Mouse (Mus musculus) intestine, postnatal 0 days (tissue): ENCODE measurements around the gene 9530053A07Rik. TPM values are rescaled to one million over a fixed set of nuclear protein-coding genes. Genes with fewer than 3 reads are reported as not detected.

Experiments
- ATAC-seq: fragments of 200-750 bp; cut with Nextera tagmentation; 2 replicates; pipeline ENCODE4 v1.8.0; 2017; ENCODE audit warnings: mild to moderate bottlenecking, moderate TSS enrichment, moderate library complexity
- H3K27ac ChIP-seq: fragments of 300-500 bp; sonication (generic); 2 replicates; pipeline ENCODE4 v1.5.1; 2014; ENCODE audit warnings: mild to moderate bottlenecking, low read depth, low read length, moderate library complexity
- H3K27me3 ChIP-seq: fragments of 300-500 bp; sonication (generic); replicated peaks from 2 replicates; pipeline ENCODE4 v1.6.1; 2014; ENCODE audit warnings: low read length, mixed read lengths; ENCODE audit not compliant: control insufficient read depth, insufficient read depth
- H3K36me3 ChIP-seq: fragments of 300-500 bp; sonication (generic); 2 replicates; pipeline ENCODE4 v1.6.1; 2014; ENCODE audit warnings: mild to moderate bottlenecking, moderate library complexity; ENCODE audit not compliant: control insufficient read depth, insufficient read depth
- H3K4me1 ChIP-seq: fragments of 300-500 bp; sonication (generic); replicated peaks from 2 replicates; pipeline ENCODE4 v1.6.1; 2014; ENCODE audit warnings: antibody characterized with exemption, low read length, mixed read lengths; ENCODE audit not compliant: control insufficient read depth, insufficient read depth
- H3K4me2 ChIP-seq: fragments of 300-500 bp; sonication (generic); replicated peaks from 2 replicates; pipeline ENCODE4 v1.6.1; 2014; ENCODE audit warnings: low read depth, mild to moderate bottlenecking, moderate library complexity
- H3K4me3 ChIP-seq: fragments of 300-500 bp; sonication (generic); 2 replicates; pipeline ENCODE4 v1.5.1; 2014; ENCODE audit warnings: low read depth, low read length
- H3K9ac ChIP-seq: fragments of 300-500 bp; sonication (generic); 2 replicates; pipeline ENCODE4 v1.6.1; 2014; ENCODE audit warnings: mild to moderate bottlenecking, low read depth, low read length
- H3K9me3 ChIP-seq: fragments of 300-500 bp; sonication (generic); 2 replicates; pipeline ENCODE4 v1.6.1; 2016; ENCODE audit warnings: mixed run types; ENCODE audit not compliant: control insufficient read depth
- CTCF ChIP-seq: sonication (generic); IDR thresholded peaks from 2 replicates; pipeline ENCODE4 v1.5.1; 2016; ENCODE audit warnings: low read depth, mild to moderate bottlenecking, control low read depth, antibody characterized with exemption, moderate library complexity
- WGBS: fragments of 180-500 bp; shearing (Covaris S2); extraction: QIAGEN DNeasy Blood & Tissue Kit; methylation state at CpG from one replicate; pipeline ENCODE4 v1.1.7; 2014; 5-methylcytosine and 5-hydroxymethylcytosine counted together
- polyA plus RNA-seq: library from polyadenylated mRNA; unstranded; fragments of >200 nt; fragmentation: Nextera tagmentation; extraction: Ambion mirVana; gene quantifications from 2 replicates; pipeline ENCODE4 v1.2.1, GENCODE M21; 2015

The 9530053A07Rik gene
- polyA plus RNA-seq, 1 experiment from 2014 or later, result 2.4 TPM

DNA sequence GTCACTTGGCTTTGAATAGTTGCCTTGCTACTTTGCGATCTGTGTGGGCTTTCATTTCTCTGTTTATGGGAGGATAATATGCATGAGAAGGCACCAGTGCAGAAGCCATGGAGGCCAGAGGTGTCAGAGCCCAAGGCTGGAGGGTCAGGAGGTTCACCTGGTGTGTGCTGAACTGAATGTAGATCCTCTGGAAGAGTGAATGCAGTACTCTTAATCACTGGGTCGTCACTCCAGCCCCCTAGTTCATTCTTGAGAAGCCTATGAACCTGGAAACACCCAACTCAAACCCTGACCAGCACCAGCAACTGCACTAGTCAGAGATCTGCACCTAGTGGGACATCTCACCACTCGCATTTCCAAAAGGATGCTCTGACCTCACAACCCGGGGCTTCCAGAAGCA lies 69.8 kb downstream of the 9530053A07Rik start:
- no peaks in the 10 kb centered on the region for H3K9me3 ChIP-seq
- no peak overlapping the region for H3K9ac ChIP-seq
- H3K4me1 ChIP-seq, result no peaks in the 10 kb centered on the region
- H3K27ac ChIP-seq, result no peak overlapping the region
- H3K4me2 ChIP-seq, result no peak overlapping the region
- WGBS, result 76% methylated on average over 4 of the region's 4 CpGs
- H3K27me3 ChIP-seq, result no peaks in the 10 kb centered on the region
- no peak overlapping the region for H3K4me3 ChIP-seq
- TF ChIP-seq CTCF, result no peak
- no peak for ATAC-seq
- H3K36me3 ChIP-seq, result peaks cover 4% of the 10 kb centered on the region; the same call in 1 of the 2 replicates

GRCm38 (mm10) chr7:28203207-28204108 lies 74.2 kb downstream of the 9530053A07Rik start:
- H3K4me3 ChIP-seq, result no peak overlapping the region
- TF ChIP-seq CTCF, result 0 out of 2 replicates have a peak, but pooled peaks have one; percentile 11
- 60% methylated on average over 18 of the region's 19 CpGs for WGBS
- ATAC-seq, result no peak
- H3K27me3 ChIP-seq, result no peaks in the 10 kb centered on the region
- H3K4me1 ChIP-seq, result no peaks in the 10 kb centered on the region
- H3K9me3 ChIP-seq, result no peaks in the 10 kb centered on the region
- H3K27ac ChIP-seq, result no peak overlapping the region
- H3K4me2 ChIP-seq, result no peak overlapping the region
- no peak overlapping the region for H3K9ac ChIP-seq
- H3K36me3 ChIP-seq, result no peaks in the 10 kb centered on the region

DNA sequence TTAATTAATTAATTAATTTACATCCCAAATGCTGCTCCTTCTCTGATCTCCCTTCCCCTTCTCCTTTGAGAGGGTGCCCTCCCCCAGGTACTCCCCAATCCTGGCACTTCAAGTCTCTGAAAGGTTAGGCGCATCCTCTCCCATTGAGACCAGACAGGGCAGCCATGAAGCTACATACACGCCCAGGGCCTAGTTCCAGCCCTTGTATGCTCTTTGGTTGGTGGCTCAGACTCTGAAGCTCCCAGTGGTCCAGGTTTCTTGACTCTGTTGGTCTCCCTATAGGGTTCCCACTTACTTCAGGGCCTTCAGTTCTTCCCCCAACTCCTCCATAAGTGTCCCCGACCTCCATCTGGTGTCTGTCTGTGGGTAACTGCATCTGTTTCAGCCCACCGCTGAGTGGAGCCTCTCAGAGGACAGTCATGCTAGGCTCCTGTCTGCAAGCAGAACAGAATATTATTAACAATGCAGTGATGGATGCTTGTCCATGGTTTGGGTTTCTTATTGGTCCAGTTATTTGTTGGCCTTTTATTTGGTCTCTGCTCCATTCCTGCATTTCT lies 76.9 kb downstream of the 9530053A07Rik start:
- no peaks in the 10 kb centered on the region for H3K4me1 ChIP-seq
- H3K4me2 ChIP-seq, result no peak overlapping the region
- 69% methylated on average over 4 of the region's 4 CpGs for WGBS
- H3K27me3 ChIP-seq, result no peaks in the 10 kb centered on the region
- H3K9ac ChIP-seq, result no peak overlapping the region
- H3K9me3 ChIP-seq, result no peaks in the 10 kb centered on the region
- H3K36me3 ChIP-seq, result no peaks in the 10 kb centered on the region
- no peak overlapping the region for H3K4me3 ChIP-seq
- TF ChIP-seq CTCF, result no peak
- no peak for ATAC-seq
- no peak overlapping the region for H3K27ac ChIP-seq

- WGBS, result 29% methylated on average over 12 of the region's 12 CpGs
- H3K9me3 ChIP-seq, result no peaks in the 10 kb centered on the region
- no peaks in the 10 kb centered on the region for H3K4me1 ChIP-seq
- H3K36me3 ChIP-seq, result no peaks in the 10 kb centered on the region
- H3K27me3 ChIP-seq, result no peaks in the 10 kb centered on the region
- peak overlapping the region; percentile 58 for H3K4me2 ChIP-seq
- TF ChIP-seq CTCF, result no peak
- peak overlapping the region; percentile 22 for H3K4me3 ChIP-seq
- no peak overlapping the region for H3K27ac ChIP-seq
- ATAC-seq, result no peak
- H3K9ac ChIP-seq, result no peak overlapping the region; the same call in 1 of the 2 replicates
Measured at GRCm38 (mm10) chr7:28208396-28208987, 79.2 kb downstream of the 9530053A07Rik start.

- Histone ChIP-seq H3K27me3 (no peaks in the 10 kb centered on the region), H3K36me3 (no peaks in the 10 kb centered on the region), H3K9me3 (no peaks in the 10 kb centered on the region), H3K4me1 (no peaks in the 10 kb centered on the region), H3K4me3 (peak overlapping the region; percentile 22), H3K4me2 (peak overlapping the region; percentile 58), H3K27ac (no peak overlapping the region), H3K9ac (no peak overlapping the region; the same call in 1 of the 2 replicates)
- WGBS, result 44% methylated on average over 19 of the region's 19 CpGs
- TF ChIP-seq CTCF, result no peak
- no peak for ATAC-seq
Measured at GRCm38 (mm10) chr7:28208988-28209508, 79.8 kb downstream of the 9530053A07Rik start.

DNA sequence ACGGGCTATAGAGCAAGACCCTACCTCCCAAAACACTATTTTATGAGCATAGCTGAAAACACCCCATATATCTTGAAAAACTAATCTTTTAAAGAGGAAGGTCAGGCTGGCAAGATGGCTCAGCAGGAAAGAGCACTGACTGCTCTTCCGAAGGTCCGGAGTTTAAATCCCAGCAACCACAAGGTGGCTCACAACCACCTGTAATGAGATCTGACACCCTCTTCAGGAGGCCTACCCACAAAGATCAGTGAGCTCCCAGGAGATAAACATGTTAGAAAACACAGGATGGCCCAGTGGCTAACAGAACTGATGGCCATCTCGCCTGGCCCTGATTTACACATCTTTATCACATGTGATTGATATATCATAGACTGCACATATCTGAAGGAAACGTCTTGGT lies 81.5 kb downstream of the 9530053A07Rik start:
- no peak for ATAC-seq
- H3K9me3 ChIP-seq, result no peaks in the 10 kb centered on the region
- no peaks in the 10 kb centered on the region for H3K27me3 ChIP-seq
- H3K9ac ChIP-seq, result no peak overlapping the region
- H3K4me2 ChIP-seq, result no peak overlapping the region
- no peak overlapping the region for H3K27ac ChIP-seq
- no peaks in the 10 kb centered on the region for H3K4me1 ChIP-seq
- TF ChIP-seq CTCF, result peak; percentile 46
- no peak overlapping the region for H3K4me3 ChIP-seq
- no peaks in the 10 kb centered on the region for H3K36me3 ChIP-seq
- WGBS, result 46% methylated on average over 5 of the region's 5 CpGs
